In the genomic region with DNA sequence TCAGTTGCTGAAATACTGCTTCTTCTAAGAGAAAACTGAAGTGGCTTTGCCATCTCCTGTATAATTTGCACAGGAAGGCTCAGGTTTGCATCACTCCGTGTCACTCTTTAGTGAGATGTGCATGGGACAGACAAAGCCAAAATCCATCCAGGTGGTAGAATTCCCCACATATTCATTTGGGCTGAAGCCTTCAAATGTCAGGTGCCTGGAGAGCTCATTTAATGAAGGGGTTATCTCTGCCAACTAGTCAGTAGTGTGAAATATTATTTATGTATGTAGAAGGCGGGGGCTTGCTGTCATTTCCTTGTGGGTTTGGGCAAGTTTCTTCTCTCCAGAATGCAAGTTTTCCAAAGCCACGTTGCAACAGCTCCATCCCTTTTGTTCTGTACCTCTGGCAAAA, we compare ENCODE assay signal across 24 mouse cellular contexts.
DNase-seq lines count a peak whose midpoint lies in the region; ATAC-seq and TF ChIP-seq lines count a peak whose summit lies in the region.
"Had no signal": no experiment of that assay in that cellular context is flagged by ENCODE, and none has a peak within 500 bp of the region (broad histone marks: within the 10 kb centered on the region; RNA-seq: fewer than 3 reads in every experiment).

No protein-coding gene starts in this region.

- no peaks in the 10 kb centered on the region for H3K9me3 ChIP-seq in hindbrain, postnatal 0 days (ENCODE audit: low read length)
- no peaks in the 10 kb centered on the region for H3K9me3 ChIP-seq in hindbrain, embryonic 12.5 days (replicated peaks)
- H3K9me3 ChIP-seq: embryonic facial prominence, embryonic 15.5 days; heart, embryonic 13.5 days; kidney, embryonic 15.5 days; limb, embryonic 12.5 days had no signal

- no peaks in the 10 kb centered on the region for H3K27me3 ChIP-seq in hindbrain, postnatal 0 days (ENCODE audit: insufficient read depth, low read length)
- H3K27me3 ChIP-seq in hindbrain, embryonic 12.5 days = no peaks in the 10 kb centered on the region
- H3K27me3 ChIP-seq: embryonic facial prominence, embryonic 15.5 days; heart, embryonic 13.5 days; kidney, embryonic 15.5 days; limb, embryonic 12.5 days had no signal

- no peaks in the 10 kb centered on the region for H3K36me3 ChIP-seq in hindbrain, postnatal 0 days (ENCODE audit: insufficient read depth, low read length)
- no peaks in the 10 kb centered on the region for H3K36me3 ChIP-seq in hindbrain, embryonic 12.5 days
- H3K36me3 ChIP-seq: embryonic facial prominence, embryonic 15.5 days; heart, embryonic 13.5 days; kidney, embryonic 15.5 days; limb, embryonic 12.5 days had no signal

- no peak for TF ChIP-seq CTCF in hindbrain, postnatal 0 days (IDR thresholded peaks at IDR 0.05; ENCODE audit: low read depth)

- H3K9ac ChIP-seq in hindbrain, postnatal 0 days (replicated peaks; ENCODE audit: low read length) = no peak overlapping the region
- no peak overlapping the region for H3K9ac ChIP-seq in hindbrain, embryonic 12.5 days
- H3K9ac ChIP-seq: embryonic facial prominence, embryonic 15.5 days; heart, embryonic 13.5 days; kidney, embryonic 15.5 days; limb, embryonic 12.5 days; liver, postnatal 0 days had no signal

- H3K27ac ChIP-seq in hindbrain, postnatal 0 days = no peak overlapping the region
- H3K27ac ChIP-seq in hindbrain, embryonic 12.5 days = no peak overlapping the region
- H3K27ac ChIP-seq: embryonic facial prominence, embryonic 15.5 days; heart, embryonic 13.5 days; kidney, embryonic 15.5 days; limb, embryonic 12.5 days; macrophage had no signal

- no peak for DNase-seq in cerebellum, adult 11 months
- peak; percentile 22 for DNase-seq in hindbrain, postnatal 0 days (ENCODE audit: low spot score)
- peak; percentile 23 for DNase-seq in cerebellum, adult 8-10 months
- DNase-seq in cerebellum, postnatal 36 days = peak; percentile 9 to 31
- DNase-seq: adrenal gland, postnatal 14 days; gastrocnemius, postnatal 10 days; heart, adult 18-20 months; heart, postnatal 14 days; kidney, adult 11 months; kidney, postnatal 36 days; layer of hippocampus, postnatal 36 days; liver, postnatal 0 days; right cerebral cortex, postnatal 25 days; spleen, adult 18-20 months had no signal

- peak; percentile 62 for ATAC-seq in cerebellum, adult (ENCODE audit: insufficient number of reproducible peaks, low FRiP score, low TSS enrichment)
- ATAC-seq in hindbrain, postnatal 0 days = no peak
- no peak for ATAC-seq in hindbrain, embryonic 12.5 days (ENCODE audit: low FRiP score)
- ATAC-seq in granulocyte monocyte progenitor cell, adult 5-6 weeks (replicated peaks; ENCODE audit: poor library complexity, severe bottlenecking) = no peak
- ATAC-seq: liver, postnatal 0 days; lung, postnatal 0 days had no signal

- WGBS in hindbrain, postnatal 0 days = 61% methylated on average over 3 of the region's 3 CpGs
- 78% methylated on average over 3 of the region's 3 CpGs for WGBS in hindbrain, embryonic 12.5 days

- H3K4me3 ChIP-seq in hindbrain, postnatal 0 days (ENCODE audit: low read length) = no peak overlapping the region
- H3K4me3 ChIP-seq in hindbrain, embryonic 12.5 days = no peak overlapping the region
- H3K4me3 ChIP-seq: embryonic facial prominence, embryonic 15.5 days; heart, embryonic 13.5 days; kidney, embryonic 15.5 days; limb, embryonic 12.5 days had no signal

- H3K4me2 ChIP-seq in hindbrain, postnatal 0 days (ENCODE audit: low read depth, low read length) = no peak overlapping the region
- H3K4me2 ChIP-seq in hindbrain, embryonic 12.5 days (replicated peaks) = no peak overlapping the region
- H3K4me2 ChIP-seq: embryonic facial prominence, embryonic 15.5 days; heart, embryonic 13.5 days; kidney, embryonic 15.5 days; limb, embryonic 12.5 days; liver, embryonic 11.5 days had no signal

- no peaks in the 10 kb centered on the region for H3K4me1 ChIP-seq in hindbrain, postnatal 0 days (ENCODE audit: insufficient read depth, low read length)
- H3K4me1 ChIP-seq in hindbrain, embryonic 12.5 days = peaks cover 9% of the 10 kb centered on the region; the same call in 1 of the 2 replicates
- H3K4me1 ChIP-seq: embryonic facial prominence, embryonic 15.5 days; heart, embryonic 13.5 days; kidney, embryonic 15.5 days had no signal
